Mouse (Mus musculus): ENCODE measurements around the gene Eif2b5.

The Eif2b5 gene

GRCm38 (mm10) chr16:20489233-20489632 lies 9.4 kb upstream of the Eif2b5 start:
- no peak for DNase-seq (ENCODE audit: low spot score)

- DNase-seq (ENCODE audit: low spot score) = peak; percentile 47
Observed at GRCm38 (mm10) chr16:20490581-20490980, 8.0 kb upstream of the Eif2b5 start.

- no peak for DNase-seq (ENCODE audit: low spot score)
Observed at GRCm38 (mm10) chr16:20491301-20491700, 7.3 kb upstream of the Eif2b5 start.

- DNase-seq (ENCODE audit: low spot score) = no peak
Observed at GRCm38 (mm10) chr16:20493452-20493851, 5.2 kb upstream of the Eif2b5 start.

GRCm38 (mm10) chr16:20496671-20497600 lies 1.7 kb upstream of the Eif2b5 start:
- peak; percentile 58 for DNase-seq (ENCODE audit: low spot score)

- no peak for DNase-seq (ENCODE audit: low spot score)
Observed at GRCm38 (mm10) chr16:20497980-20498676, 489 bp upstream of the Eif2b5 start.

- no peak for DNase-seq (ENCODE audit: low spot score)
Observed at GRCm38 (mm10) chr16:20506000-20506399, 7.4 kb downstream of the Eif2b5 start.

- DNase-seq (ENCODE audit: low spot score) = peak; percentile 41
Observed at GRCm38 (mm10) chr16:20509349-20509748, 10.7 kb downstream of the Eif2b5 start.

GRCm38 (mm10) chr16:20511277-20511847 lies 12.7 kb downstream of the Eif2b5 start:
- no peak for DNase-seq (ENCODE audit: low spot score)

- no peak for DNase-seq (ENCODE audit: low spot score)
Observed at GRCm38 (mm10) chr16:20516032-20516431, 17.4 kb downstream of the Eif2b5 start.

GRCm38 (mm10) chr16:20516726-20517201 lies 18.1 kb downstream of the Eif2b5 start, which contains the start of gene Dvl3:
TSS of gene Dvl3 (plus strand) at chr16:20516982.
- DNase-seq (ENCODE audit: low spot score) = peak; percentile 92

GRCm38 (mm10) chr16:20517216-20517615 lies 18.6 kb downstream of the Eif2b5 start:
- peak; percentile 24 for DNase-seq (ENCODE audit: low spot score)

- DNase-seq (ENCODE audit: low spot score) = peak; percentile 26
Observed at GRCm38 (mm10) chr16:20517701-20518374, 19.2 kb downstream of the Eif2b5 start.

- DNase-seq (ENCODE audit: low spot score) = no peak
Observed at GRCm38 (mm10) chr16:20523886-20524285, 25.3 kb downstream of the Eif2b5 start.

- DNase-seq (ENCODE audit: low spot score) = no peak
Observed at GRCm38 (mm10) chr16:20528779-20529178, 30.2 kb downstream of the Eif2b5 start.

GRCm38 (mm10) chr16:20529375-20529774 lies 30.8 kb downstream of the Eif2b5 start:
- no peak for DNase-seq (ENCODE audit: low spot score)

- DNase-seq (ENCODE audit: low spot score) = no peak
Observed at GRCm38 (mm10) chr16:20530941-20531340, 32.3 kb downstream of the Eif2b5 start.

GRCm38 (mm10) chr16:20534617-20535295 lies 36.1 kb downstream of the Eif2b5 start:
- DNase-seq (ENCODE audit: low spot score) = no peak

GRCm38 (mm10) chr16:20535296-20536080 lies 36.9 kb downstream of the Eif2b5 start, which contains the start of gene Ap2m1:
TSS of gene Ap2m1 (plus strand) at chr16:20535478.
- peak; percentile 93 for DNase-seq (ENCODE audit: low spot score)

- no peak for DNase-seq (ENCODE audit: low spot score)
Observed at GRCm38 (mm10) chr16:20536081-20536665, 37.6 kb downstream of the Eif2b5 start.
